Mouse (Mus musculus) frontal cortex, postnatal 10 days (tissue): ENCODE results near the gene AC124502.3.

Source experiments
- DNase-seq, 2 experiments: peaks; one replicate each; pipeline ENCODE4 v3.0.0; 2022; ENCODE audit warnings: low spot score in 2 of 2, mixed read lengths in 1 of 2

The AC124502.3 gene

DNA sequence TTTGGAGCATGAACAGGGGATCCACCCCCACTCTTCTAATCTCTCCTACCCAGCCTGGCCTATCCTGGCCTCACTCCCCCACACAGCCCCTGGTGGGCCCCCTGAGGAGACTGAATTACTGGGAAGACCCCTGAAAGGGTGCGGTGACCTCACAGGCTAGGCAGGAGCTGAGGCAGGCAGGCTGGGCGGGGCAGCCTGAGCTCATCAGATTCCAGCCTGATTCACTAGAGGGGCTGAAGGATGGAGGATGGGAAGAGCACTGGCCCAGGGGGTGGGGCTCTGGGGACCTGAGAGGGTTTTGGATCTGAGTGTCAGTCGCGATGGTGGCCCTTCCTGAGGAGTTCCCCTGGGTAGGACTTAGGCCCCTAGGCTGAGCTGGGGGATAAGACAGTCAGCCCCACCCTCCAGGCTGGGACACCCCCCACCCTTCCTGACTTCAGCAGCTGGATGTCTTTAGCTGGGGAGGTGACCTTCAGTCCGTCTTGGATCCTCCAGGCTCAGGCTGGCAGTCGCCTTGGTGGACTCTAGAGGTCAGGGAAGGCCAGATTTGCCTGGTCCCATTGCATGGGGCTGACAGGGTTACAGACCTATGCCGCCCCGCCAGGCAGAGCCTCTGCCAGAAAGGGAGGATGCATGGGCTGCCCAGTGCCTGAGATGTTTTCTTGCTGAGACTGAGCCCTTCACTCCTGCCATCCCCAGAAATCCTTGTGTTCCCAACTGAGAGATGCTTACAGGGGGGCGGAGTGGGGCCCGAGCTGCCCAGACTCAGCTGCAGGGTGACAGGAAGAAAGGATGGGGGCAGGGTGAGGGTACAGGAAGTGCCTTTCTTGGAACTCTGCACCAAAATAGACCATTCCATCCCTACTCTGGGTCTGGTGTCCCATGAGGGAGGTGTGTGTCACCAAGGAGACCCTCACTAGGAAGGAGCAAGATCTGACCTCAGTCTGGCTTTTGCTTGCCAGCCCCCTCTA lies 20.4 kb downstream of the AC124502.3 start:
- no peak for DNase-seq

DNA sequence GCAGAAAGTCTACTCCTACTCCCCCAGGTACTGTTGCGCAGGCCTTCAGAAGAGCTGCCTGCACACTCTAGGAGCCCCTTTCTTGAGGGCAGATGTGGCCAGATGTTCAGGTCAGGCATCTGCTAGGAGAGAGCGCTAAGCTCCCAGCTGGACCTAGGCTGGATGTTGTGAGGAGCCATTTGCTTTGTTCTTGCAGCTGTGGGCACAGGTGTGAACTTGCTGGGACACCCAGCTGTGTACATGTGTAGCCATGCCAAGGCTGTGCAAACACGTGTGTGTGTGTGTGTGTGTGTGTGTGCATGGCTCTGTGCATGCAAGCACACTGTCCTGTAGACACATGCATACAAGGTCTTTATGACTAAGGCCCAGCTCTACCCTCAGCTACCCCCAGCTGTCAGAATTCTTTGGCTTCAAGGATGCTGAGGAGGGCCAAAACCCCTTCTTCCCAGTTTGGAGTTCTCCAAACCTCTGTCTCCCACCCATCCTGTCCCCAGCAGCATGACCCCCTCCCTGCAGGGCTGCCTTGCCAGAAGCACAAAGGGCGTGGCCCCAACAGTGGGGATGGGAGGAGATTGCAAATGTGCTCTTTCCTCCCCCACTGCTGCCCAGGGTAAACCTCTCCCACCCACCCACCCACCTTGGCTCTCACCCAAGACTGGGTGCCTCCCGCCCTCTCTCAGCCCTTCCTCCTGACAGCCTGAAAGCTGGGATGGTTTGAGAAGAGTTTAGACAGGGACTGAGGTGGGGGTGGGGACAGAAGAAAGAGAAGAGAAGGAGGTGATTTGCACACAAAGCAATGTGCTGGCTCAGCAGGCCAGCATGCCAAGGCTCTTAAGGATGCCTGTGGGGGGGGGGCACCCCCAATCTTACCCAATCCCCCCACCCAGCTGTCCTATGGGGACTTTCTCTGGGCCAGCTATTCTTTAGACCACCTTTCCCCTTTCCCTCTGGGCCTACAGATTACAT lies 22.0 kb downstream of the AC124502.3 start:
- no peak for DNase-seq

DNA sequence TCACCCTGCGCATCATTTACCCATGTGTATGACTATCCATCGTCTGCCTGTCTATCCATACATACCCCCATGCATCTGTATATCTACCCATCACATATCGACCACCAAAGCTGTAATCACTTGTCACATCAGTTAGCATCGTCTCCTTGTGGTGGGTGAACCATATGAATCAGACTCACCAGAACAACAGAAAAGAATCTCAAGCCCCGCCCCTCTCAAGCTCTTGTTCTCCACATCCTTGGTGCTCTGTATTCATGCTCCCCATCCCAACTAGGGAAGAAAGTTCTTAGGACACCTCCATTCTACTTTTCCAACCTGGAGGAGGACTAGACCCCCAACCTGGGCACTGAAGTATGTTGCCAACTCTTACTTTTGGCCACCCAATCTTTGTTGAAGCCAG lies 23.4 kb downstream of the AC124502.3 start:
- DNase-seq = no peak

DNA sequence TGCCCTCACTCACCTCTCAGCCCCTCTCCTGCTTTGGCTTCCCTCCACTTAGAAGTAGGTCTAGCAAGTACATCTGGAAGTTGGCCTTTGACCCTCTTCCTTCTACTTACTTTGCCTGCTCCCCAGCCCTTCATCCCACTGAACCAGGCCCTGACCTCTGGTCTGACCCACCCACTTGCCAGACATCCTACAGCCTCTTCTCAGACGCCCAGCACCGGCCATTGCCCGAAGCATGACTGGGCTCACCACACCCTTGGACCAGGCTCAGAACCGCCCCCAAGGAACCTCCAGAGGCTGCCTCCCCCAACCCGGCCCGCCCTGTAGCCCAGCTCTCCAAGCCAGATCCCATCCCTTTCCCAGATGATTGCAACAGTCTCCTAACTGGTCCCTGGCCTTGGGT lies 23.8 kb downstream of the AC124502.3 start:
- DNase-seq = no peak

DNA sequence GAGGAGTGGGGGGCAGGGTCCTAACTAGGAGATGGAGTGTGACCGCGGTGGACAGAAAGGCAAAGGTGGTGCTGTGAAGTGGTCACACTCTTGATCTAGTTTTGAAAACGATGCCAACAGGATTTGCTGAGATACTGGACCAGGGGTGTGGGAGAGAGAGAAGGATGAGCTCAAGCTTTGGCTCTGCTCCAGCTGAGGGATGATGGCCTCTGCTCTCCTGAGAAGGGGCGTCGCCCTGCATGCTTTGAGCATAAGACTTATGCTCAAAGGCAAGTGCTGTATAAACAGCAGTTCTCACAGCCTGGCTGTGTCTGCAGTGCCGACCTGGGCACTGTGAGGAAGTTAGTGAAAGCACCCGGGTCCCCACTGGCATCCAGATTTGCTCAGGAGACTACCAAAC lies 26.4 kb downstream of the AC124502.3 start:
- no peak for DNase-seq

DNA sequence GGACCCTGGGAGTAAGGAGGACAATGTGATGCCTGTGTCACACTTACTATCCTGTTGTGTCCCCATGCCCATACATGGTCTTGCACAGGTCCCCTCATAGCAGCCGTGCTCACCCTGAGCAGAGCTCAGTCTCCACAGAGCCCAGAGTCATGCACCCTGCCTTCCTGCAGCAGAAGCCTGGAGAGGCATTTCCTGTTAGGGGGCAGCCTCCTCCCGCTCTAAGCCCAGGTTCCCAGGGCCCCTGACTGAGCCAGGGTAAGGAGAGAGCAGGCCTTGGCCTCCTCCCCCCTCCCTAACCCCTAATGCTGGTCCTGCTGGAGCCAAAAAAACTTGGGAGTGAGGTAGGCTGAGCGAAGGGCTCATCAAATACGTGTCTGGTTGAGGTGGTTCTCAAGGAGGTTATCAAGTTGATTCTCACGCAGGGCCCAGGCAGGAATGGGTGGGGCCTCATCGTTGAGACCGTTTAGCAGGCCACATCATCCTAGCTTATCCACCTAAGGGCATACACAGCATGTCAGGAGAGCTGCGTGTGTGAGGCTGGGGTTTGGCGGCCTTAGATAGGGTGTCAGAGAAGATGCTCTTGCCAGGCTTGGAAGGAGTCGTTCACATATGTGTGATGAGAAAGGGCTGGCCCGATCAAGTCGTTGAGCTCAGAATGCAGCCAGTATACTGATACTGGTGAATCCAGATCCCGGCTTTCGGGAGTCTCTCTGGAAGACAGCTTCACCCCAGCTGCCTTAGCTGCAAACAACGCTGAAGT lies 28.5 kb downstream of the AC124502.3 start:
- DNase-seq = no peak

DNA sequence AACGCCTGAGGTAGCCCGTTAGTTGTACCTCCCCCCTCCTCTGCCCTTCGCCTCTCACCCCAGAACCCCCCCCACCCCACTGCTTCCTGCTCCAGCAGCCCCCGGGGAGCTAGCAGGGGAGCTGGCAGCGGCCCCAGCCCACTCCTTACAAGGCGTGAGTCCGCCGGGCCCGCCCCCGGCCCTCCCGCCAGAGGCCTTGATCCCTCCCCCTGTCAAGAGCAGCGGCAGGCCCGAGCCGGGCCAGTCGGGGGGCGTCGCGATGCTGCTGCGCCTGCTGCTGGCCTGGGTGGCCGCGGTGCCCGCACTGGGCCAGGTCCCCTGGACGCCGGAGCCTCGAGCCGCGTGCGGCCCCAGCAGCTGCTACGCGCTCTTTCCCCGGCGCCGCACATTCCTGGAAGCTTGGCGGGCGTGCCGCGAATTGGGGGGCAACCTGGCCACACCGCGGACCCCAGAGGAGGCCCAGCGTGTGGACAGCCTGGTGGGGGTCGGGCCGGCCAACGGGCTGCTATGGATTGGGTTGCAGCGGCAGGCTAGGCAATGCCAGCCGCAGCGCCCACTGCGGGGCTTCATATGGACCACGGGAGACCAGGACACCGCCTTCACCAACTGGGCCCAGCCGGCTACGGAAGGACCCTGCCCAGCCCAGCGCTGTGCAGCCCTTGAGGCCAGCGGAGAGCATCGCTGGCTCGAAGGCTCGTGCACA lies 29.3 kb downstream of the AC124502.3 start, which contains the start of gene Cd248:
Gene Cd248 (plus strand): TSS at position 212 of the 703 bp plus-strand sequence.
- DNase-seq = no peak

DNA sequence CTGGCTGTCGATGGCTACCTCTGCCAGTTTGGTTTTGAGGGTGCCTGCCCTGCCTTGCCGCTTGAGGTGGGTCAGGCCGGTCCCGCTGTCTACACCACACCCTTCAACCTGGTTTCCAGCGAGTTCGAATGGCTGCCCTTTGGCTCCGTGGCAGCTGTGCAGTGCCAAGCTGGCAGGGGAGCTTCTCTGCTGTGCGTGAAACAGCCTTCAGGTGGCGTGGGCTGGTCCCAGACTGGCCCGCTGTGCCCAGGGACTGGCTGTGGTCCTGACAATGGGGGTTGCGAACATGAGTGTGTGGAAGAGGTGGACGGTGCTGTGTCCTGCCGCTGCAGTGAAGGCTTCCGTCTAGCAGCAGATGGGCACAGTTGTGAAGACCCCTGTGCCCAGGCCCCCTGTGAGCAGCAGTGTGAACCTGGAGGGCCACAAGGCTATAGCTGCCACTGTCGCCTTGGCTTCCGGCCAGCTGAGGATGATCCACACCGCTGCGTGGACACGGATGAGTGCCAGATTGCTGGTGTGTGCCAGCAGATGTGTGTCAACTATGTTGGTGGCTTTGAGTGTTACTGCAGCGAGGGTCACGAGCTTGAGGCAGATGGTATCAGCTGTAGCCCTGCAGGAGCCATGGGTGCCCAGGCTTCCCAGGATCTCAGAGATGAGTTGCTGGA lies 30.0 kb downstream of the AC124502.3 start:
- DNase-seq = no peak

DNA sequence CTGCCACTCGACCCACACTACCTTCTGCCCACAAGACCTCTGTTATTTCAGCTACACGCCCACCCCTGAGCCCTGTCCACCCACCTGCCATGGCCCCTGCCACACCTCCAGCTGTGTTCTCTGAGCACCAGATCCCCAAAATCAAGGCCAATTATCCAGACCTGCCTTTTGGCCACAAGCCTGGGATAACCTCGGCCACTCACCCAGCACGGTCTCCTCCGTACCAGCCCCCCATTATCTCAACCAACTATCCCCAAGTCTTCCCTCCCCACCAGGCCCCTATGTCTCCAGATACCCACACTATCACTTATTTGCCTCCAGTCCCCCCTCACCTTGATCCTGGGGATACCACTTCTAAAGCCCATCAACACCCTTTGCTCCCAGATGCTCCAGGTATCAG lies 30.8 kb downstream of the AC124502.3 start:
- no peak for DNase-seq

DNA sequence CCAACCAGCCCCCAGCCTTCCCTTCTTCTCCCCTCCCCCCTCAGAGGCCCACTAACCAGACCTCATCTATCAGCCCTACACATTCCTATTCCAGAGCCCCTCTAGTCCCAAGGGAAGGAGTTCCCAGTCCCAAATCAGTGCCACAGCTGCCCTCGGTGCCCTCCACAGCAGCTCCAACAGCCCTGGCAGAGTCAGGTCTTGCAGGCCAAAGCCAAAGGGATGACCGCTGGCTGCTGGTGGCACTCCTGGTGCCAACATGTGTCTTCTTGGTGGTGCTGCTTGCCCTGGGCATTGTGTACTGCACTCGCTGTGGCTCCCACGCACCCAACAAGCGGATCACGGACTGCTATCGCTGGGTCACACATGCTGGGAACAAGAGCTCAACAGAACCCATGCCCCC lies 31.3 kb downstream of the AC124502.3 start:
- no peak for DNase-seq

DNA sequence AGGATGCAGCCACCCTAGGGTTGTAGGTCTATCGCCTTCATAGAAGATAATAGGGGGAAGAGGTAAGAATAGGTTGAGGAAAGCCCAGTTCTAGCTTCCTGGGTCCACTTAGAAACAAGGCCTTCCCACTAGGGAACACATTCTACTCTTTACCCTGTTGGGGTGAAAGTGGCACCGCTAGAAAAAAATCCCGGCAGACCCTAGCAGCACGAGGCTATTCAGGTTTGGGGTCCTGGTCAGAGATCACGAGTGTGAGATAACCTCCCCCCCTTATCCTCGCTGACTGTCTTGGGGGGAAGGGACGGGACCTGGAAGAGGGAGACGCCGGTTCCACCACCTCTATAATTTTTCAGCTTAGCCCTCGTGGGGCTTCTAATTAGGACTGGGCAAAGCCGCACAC lies 32.4 kb downstream of the AC124502.3 start:
- no peak for DNase-seq

DNA sequence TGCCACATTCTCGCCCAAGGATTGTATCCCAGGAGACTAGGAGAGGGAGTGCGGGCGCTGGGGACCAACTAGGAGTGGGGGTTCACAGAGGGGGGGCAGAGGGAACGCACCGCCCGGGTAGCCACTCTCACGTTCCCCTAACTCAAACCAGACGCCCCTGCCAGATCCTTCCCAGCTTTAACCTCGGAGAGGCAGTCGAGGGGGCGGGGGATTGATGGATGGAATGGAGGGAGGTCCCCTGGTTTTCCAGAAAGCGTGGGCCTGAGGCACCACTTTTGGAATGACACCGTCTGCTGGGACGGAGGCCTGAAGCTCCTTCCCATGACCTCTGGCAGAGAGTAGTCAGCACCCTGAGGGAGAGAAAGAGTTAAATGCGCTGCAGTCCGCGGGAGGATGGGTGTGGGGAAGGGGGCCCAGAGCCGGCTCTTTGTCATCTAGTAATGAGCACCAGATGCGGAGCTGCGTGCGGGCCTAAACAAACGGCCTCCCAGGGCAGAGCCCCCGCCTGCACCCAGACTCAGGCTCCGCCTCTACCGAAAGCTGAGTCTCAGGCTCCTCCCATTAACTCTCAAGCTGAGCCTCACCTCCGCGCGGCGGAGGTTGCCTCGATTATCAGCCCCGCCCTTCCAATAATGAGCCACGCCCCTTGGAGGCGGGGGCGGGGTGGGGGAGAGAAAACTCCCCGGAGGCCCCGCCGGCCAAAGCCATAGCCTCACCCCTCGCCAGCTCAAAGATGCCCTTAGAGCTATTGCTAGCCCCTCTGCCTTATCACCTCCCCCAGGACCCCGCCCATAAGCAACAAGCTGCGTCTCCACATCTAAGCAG lies 33.1 kb downstream of the AC124502.3 start:
- DNase-seq = no peak

DNA sequence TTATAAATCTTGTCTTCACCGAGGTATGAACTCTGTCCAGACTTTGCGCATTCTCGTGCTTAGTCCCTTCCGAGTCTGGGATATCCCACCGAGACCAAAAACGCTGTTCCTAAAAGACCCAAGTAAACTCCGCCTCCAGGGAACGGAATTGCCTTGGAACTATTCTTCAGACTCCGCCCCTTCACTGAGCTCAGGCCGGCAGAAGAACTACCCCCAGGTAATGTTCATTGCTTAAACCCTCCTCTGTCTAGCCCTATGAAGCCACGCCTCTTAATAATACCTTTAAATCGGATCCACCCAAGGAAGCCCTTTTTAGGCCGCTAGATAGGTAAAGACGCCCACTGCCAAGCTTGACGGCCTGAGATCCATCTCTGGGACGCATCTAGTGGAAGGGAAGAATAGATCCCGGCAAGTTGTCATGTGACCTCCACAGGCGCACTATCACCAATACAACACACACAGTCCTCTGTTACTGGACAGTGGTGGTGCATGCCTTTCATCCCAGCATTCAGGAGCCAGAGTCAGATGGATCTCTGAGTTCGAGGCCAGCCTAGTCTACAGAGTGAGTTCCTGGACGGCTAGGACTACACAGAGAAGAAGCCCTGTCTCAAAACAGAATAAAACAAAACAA lies 33.8 kb downstream of the AC124502.3 start:
- DNase-seq = no peak

DNA sequence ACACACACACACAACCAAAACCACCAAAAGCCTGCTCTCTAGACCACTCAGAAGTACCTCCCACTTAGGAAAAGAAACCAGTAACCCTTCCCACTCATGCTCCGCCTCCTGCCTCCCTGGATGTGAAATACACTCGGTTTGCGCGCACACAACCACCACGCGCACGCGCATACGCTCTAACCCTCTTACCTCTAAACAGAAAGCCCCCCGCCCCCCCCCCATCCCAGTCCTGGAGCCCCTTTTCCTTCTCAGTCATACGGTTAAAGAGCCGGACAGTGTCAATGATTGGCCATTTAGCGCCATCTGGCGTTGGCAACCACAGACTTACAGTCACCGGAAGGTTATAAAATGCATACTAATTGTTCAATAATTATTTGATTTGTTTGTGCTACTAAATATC lies 34.3 kb downstream of the AC124502.3 start:
- no peak for DNase-seq

DNA sequence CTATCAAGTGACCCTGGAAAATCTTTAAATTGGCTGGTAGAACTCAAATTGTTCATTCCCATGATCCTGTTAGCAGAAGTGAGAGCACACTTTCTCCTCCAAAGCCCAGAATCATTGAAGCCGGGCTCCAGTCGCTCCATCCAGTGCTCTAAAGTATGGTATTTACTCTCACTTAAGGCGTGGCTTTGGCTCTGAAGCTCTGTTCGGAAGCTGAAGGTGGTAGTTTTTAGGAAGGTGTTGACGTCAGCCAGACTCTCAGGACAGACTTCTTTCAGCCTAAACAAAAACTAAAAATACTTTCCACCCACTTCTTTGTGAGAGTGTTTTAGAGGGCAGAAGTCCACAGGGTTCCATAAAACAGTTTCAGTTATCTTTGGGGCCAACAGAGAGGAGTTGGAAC lies 34.8 kb downstream of the AC124502.3 start:
- no peak for DNase-seq

DNA sequence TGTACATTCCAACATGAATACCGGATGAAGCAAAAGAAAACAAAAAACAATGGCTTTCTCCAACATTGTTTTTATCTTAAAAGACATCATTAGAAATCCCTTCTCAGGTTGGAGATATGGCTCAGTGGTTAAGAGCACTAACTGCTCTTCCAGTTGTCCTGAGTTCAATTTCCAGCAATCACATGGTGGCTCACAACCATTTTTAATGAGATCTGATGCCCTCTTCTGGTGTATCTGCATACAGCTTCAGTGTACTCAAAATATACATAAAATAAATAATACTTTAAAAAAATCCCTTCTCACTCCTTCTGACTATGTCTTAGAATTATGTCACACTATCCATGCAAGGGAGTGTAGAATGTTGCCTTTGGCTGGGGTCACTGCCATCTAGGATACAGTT lies 40.6 kb downstream of the AC124502.3 start:
- no peak for DNase-seq

DNA sequence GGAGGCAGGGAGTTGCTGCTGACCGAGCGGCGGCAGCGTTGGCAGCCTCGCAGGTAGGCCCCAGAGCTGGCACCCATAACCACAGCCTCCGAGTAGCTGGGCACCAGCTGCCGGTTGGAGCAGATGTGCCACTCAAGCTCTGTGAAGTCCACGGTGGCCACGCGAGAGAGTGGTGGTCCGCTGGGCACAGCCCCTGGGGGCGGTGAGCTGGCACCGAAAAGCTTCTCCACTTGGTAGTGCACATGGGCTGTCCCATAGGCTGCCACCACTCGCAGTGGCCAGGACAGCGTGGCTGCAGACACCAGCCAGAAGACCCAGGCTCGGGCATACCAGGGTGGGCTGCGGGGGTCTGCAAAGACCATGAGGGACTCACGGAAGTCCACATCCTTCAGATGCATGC lies 43.3 kb downstream of the AC124502.3 start:
- DNase-seq = no peak

DNA sequence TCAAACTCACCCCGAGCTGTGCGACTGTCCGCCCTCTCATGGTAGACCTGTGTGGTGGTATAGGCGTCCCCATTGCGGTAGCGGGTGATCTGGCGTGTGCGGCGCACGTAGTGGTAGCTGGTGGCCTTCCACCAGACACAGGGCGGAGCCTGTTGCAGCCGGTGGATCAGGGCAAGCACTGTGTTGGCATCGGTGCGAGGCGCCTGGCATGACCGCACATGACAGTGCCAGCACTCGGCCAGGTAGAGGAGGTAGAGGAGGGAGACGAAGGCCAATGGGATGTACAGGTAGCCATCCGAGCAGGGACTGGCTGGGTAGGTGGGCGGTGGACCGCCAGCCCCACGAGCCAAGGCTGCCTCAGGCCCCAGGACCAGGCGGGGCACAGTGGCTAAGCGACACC lies 43.9 kb downstream of the AC124502.3 start:
- DNase-seq = no peak
